Comparison of ENCODE assay signal across 19 mouse cellular contexts in the genomic region with DNA sequence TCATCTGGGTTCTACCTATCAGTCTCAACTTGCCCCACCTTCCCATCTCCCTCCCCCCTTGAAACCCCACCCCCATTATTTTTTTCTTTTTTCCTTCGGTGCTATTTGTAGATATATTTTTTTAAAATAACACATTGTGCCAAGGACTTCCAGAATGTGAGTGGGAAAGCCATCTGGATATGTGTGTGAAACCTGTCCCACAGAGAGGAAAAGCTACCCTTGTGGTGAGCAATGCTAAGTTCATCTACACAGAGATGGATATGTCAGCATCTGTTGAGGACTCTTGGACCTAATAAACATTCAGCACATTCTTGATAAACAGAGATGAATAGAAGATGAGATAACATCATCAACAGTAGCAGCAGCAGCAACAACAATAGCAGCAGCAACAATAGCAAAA.
DNase-seq lines count a peak whose midpoint lies in the region; ATAC-seq lines count a peak whose summit lies in the region.
"Had no signal": no experiment of that assay in that cellular context is flagged by ENCODE, and none has a peak within 500 bp of the region (broad histone marks: within the 10 kb centered on the region; RNA-seq: fewer than 3 reads in every experiment).

No protein-coding gene starts in this region.

- no peak for DNase-seq in frontal cortex, postnatal 25 days (ENCODE audit: low spot score in 2 of 2)
- peak; percentile 69 for DNase-seq in layer of hippocampus, adult 11-12 months (ENCODE audit: low spot score)
- DNase-seq in layer of hippocampus, adult 9-11 months, result peak; percentile 80
- peak; percentile 25 to 33 for DNase-seq in right cerebral cortex, postnatal 10 days (ENCODE audit: low spot score in 2 of 2)
- DNase-seq in spleen, postnatal 10 days (ENCODE audit: low spot score in 2 of 2), result no peak
- no peak for DNase-seq in heart, adult 9 months (ENCODE audit: low spot score in 2 of 2)
- DNase-seq: adrenal gland, postnatal 14 days; gastrocnemius, postnatal 10 days; heart, adult 11 months; kidney, postnatal 4 days; liver; liver, postnatal 0 days; lung, postnatal 14 days; thymus, adult 18-20 months; thymus, postnatal 4 days had no signal

- peak; percentile 88 for ATAC-seq in frontal cortex, adult (ENCODE audit: low TSS enrichment)
- ATAC-seq: forebrain, embryonic 14.5 days; intestine, embryonic 16.5 days; midbrain, embryonic 15.5 days had no signal

Comparison
In these comparisons a context has a peak if more than half of its experiments do, and no peak if none do; other contexts are left out.
1. DNase-seq: peak in layer of hippocampus, adult 11-12 months (single experiment), layer of hippocampus, adult 9-11 months (single experiment) and right cerebral cortex, postnatal 10 days (2 of 2); none in frontal cortex, postnatal 25 days (0 of 2), spleen, postnatal 10 days (0 of 2) and heart, adult 9 months (0 of 2).